Mouse (Mus musculus): ENCODE results near the gene Olfr12.

Gene Olfr12

DNA sequence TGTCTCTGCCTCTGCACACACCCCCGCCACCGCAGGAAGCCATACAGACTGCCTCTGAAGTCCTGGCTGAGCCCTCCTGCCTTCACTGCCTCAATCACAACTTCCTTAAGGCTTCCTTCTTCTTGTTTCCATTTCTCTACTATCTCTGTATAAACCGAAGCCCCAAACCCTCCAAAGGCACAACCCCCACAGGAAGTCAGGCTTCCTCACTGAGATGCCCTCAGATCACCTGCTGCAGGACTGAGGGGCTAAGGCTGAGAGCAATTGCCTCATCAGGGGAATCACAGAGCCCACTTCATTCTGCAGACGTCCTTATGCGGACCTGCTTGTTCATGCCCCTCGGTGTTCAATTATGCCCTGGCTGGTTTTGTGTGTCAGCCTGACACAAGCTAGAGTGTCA, 22.8 kb downstream of the Olfr12 start:
- no peak for DNase-seq (ENCODE audit: low read depth, low spot score)

GRCm38 (mm10) chr1:92641514-92642272, 24.1 kb downstream of the Olfr12 start, which contains the start of gene Cops9:
Gene Cops9 (minus strand): TSS chr1:92641985.
- DNase-seq (ENCODE audit: low read depth, low spot score): peak; percentile 91

DNA sequence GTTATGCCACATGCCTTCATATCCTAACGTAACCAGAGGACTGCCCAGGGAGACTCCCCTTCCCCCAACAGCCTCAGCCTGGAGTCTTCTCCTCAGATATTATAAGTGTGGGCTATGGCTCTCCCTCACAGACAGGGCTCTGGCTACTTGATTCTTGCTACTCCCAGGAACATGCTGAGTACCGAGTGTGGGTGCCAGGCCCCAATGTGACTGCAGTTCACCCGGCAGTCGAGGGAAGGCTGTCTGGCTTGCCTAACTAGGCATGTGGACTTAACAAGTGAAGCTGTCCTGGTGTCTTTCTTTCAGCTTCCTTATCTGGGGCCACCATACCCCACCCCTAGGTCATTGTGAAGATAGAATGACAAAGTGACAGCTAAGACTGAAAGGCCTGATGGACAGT, 26.1 kb downstream of the Olfr12 start:
- no peak for DNase-seq (ENCODE audit: low read depth, low spot score)

GRCm38 (mm10) chr1:92644916-92645315, 27.3 kb downstream of the Olfr12 start:
- no peak for DNase-seq (ENCODE audit: low read depth, low spot score)

DNA sequence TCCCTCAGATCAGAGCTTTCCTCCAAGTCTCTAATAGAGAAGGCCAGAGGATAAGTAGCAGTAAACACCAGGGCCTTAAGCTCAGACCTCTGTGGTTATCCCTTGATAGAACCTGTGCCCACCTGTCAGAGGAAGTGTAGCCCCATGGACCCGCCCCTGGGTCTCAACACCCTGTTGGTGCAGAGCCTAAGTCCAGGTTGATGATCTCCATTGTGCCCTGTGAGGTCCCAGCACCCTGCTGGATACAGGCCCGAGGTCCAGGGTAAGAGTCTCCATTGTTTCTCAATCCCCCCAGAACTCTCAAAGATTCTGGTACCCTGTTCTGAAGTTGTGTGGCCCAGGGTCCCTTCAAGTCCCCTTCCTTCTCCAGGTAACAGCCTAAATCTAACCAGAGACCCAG, 28.5 kb downstream of the Olfr12 start:
- DNase-seq (ENCODE audit: low read depth, low spot score): no peak

DNA sequence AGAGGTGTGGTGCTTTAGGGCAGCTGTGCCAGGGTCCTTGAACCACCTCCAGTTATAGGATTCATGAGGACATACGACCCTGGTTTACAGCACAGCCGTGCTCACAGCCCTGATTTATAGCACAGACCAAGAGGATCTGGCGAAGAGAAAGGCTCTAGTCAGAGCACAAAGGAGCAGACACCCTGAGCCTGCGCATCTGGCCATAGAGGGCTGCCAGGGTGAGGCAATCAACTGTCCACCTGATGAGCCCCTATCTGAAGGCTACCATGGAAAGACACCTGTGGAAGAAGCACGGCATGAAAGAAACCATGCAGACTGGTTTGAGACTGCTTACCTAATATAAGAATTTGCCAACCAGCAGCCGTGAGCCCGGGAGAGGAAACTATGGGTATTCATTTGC, 29.0 kb downstream of the Olfr12 start:
- no peak for DNase-seq (ENCODE audit: low read depth, low spot score)

- DNase-seq (ENCODE audit: low read depth, low spot score): no peak
Measured at GRCm38 (mm10) chr1:92647026-92647425, 29.4 kb downstream of the Olfr12 start.

- DNase-seq (ENCODE audit: low read depth, low spot score): no peak
Measured at GRCm38 (mm10) chr1:92647752-92648151, 30.2 kb downstream of the Olfr12 start.

- no peak for DNase-seq (ENCODE audit: low read depth, low spot score)
Measured at GRCm38 (mm10) chr1:92648197-92648596, 30.6 kb downstream of the Olfr12 start.

- no peak for DNase-seq (ENCODE audit: low read depth, low spot score)
Measured at GRCm38 (mm10) chr1:92648673-92649072, 31.1 kb downstream of the Olfr12 start, which contains the start of gene Otos. Gene Otos (minus strand): TSS chr1:92648841.

GRCm38 (mm10) chr1:92651467-92651866, 33.9 kb downstream of the Olfr12 start:
- no peak for DNase-seq (ENCODE audit: low read depth, low spot score)

- DNase-seq (ENCODE audit: low read depth, low spot score): no peak
Measured at GRCm38 (mm10) chr1:92653179-92653578, 35.6 kb downstream of the Olfr12 start.

- DNase-seq (ENCODE audit: low read depth, low spot score): no peak
Measured at GRCm38 (mm10) chr1:92654676-92655075, 37.1 kb downstream of the Olfr12 start.

DNA sequence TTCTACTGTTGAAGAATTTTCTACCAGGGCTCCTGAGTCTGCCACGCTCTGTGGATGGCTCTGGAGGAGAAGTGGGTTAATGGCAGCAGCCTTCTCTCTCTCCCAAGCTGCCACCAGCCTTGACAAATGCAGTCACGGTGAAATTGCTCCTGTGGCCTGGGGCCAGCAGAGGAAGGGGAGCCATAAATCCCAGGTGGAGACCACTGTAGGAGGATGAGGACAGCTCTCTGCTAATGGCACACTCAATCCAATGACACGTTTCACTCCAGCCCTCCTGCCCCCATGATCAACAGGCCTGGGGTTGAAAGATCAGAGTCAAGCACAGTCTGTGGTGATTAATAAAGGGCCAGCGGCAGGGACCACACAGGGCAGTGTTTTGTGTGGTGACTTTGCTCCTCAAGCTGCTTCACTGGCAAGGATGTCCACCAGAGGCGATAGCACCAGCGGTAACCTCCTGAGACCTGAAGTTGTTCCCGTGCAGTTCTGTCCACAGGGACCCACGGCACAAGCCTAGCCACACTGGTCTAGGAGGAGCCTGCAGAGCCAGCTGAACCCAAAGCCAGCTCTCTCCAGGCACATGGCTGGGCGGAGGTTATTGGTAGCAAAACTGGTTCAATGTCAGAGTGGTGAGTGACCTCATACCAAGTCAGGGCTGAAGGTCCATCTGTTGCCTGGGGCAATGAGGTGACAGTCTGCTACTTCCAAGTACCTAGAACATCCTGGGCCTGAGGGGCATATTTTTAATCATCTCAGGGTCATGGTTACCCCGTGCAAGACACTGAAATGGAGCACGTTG, 39.6 kb downstream of the Olfr12 start:
- DNase-seq (ENCODE audit: low read depth, low spot score): no peak

DNA sequence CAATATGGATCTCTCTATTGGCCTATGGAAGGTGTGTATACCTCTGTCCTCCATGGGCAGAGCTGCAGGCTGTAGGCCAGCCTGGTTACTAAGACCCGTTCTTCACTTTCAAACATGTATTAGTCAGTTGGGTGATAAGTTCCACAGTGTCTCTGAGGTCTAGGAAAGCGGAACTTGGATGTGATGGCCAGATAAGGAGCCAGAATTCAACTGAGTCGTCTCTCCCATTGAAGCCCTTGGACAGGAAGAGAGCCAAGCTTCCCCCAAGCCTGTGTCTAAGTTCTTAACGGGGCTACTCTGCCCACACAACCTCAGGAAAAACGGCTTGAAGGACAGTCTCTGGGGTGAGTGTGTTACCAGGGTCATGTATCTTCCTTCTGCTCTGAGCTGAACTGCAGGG, 41.8 kb downstream of the Olfr12 start:
- no peak for DNase-seq (ENCODE audit: low read depth, low spot score)

DNA sequence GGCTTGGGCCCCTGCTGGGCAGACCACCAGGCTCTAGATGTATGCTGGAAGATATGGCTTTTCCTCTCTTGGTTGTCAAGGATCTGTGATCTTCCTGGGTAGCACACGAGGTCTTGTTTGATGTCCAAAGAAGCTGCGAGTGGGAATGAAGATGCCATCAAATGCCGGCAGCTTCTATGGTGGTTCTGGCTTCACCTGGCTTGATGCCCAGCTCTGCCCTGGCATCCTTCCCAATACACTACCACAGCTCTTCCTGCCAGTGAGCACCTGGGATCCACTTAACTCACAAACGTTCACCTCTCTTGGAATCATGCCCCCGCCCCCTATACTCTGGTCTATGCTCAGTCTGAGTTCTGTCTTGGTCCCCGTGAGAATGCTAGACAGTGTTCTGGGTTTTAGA, 49.5 kb downstream of the Olfr12 start:
- no peak for DNase-seq (ENCODE audit: low read depth, low spot score)

GRCm38 (mm10) chr1:92669430-92669829, 51.8 kb downstream of the Olfr12 start:
- no peak for DNase-seq (ENCODE audit: low read depth, low spot score)

GRCm38 (mm10) chr1:92671326-92671725, 53.7 kb downstream of the Olfr12 start:
- peak; percentile 52 for DNase-seq (ENCODE audit: low read depth, low spot score)
